Mouse (Mus musculus): Measurements from ENCODE around the gene Zfp866.

GRCm38 (mm10) chr8:69789105-69789504 lies 1.9 kb downstream of the Zfp866 start:
- TF ChIP-seq TAL1 (IDR thresholded peaks at IDR 0.05; ENCODE audit: low read length), result no peak
- TF ChIP-seq GATA1 (IDR thresholded peaks at IDR 0.05; ENCODE audit: low read length), result no peak

Measured in erythroblast, embryonic 14.5 days (primary cell).